Mouse (Mus musculus) B cell, adult 2 months (primary cell): Measurements from ENCODE around the gene Gm9945.
A peak's percentile ranks its signal among the peaks of the same experiment; 100 is the strongest.

Source experiments
- DNase-seq, 2 experiments: peaks; one replicate each; pipeline ENCODE4 v3.0.0; 2022

Gm9945 gene

DNA sequence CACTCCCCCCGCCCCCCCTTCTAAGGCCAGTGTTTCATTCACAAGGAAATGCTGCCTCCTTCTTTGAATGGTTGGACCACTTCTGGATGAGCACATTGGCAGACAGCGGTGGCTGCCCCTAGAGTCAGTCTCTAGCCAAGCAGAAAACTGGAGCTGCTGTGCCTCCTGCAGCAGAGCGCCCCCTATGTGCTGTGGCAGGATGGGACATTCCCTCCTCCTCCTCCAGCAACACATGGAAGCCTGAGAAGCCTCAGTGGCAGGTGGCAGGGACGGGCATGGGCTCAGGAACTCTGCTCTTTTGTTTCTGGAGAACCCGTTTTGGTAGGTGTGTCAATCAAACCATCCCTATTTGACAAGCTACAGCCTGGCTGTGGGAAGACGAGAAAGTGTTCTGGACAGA, 44.9 kb downstream of the Gm9945 start:
- peak in 1 of 2 experiments; percentile 7 for DNase-seq

DNA sequence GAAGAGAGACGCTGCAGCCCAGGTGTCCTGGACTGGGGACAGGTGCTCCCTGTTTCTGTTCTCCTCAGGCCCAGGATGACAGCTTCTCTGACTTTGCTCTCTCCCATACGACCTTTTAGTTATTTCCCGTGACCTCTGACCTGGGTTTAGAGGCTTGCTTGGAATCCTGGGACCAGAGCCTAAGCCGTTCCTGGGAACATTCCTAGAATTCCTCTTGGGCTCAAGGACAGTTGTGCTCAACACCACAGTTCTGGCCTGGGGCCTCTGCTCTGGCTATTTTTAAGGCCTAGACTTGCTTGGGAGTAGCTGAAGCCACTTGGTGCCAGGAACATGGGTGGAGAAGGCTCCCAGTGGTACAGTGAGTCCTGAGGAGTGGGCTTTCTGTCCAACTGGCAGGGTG, 45.5 kb downstream of the Gm9945 start:
- DNase-seq, result no peak

DNA sequence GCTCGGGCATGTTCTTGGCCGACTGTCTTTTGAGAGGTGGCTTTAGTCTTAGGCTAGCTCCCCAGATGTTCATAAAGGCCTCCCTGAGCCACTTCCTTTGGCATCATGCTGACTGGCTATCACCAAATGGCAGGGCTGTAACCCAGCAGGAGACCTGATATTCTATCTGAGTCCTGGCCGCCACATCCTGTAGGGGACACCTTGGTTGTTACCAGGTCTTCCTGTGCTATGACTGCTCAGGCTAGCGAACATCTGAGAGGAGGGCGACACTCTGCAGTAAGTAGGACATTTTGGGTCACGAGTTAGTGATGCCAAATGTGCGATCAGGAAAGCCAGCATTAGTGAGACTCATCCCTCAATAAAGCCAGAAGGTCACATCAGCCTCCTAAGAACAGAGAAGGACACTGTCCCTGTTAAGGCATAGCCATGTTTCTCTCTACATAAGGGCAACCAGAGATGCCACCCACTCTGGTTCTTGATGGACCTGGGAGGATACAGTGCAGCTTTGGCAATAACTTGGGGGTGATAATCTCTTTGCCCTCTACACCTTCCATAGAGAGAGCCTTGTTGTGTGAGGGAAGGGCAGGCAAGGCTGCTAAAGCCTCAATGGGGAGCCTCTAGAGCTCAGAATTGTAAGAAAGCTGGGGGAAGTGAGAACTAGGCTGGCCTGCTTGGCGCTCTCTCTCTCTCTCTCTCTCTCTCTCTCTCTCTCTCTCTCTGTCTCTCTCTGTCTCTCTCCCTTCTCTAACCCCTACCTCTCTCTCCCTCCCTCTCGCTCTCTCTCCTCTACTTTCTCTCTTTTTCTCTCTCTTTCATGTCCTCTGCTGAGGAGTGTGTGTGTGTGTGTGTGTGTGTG, 48.7 kb downstream of the Gm9945 start:
- DNase-seq, result no peak

DNA sequence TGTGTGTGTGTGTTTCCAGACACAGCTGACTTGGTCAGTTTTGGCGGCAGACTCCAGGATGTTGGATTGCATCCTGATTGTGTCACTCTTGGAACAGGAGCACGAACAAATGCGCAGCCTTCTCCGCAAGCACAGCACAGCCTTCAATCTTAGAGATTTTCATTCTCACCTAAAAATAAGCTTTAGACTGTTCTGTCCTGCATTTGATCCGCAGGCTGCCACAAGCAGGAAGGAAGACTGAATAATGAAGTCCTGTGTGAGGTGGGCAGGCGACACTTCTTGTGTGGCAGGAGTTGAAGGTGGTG, 49.2 kb downstream of the Gm9945 start:
- no peak for DNase-seq

DNA sequence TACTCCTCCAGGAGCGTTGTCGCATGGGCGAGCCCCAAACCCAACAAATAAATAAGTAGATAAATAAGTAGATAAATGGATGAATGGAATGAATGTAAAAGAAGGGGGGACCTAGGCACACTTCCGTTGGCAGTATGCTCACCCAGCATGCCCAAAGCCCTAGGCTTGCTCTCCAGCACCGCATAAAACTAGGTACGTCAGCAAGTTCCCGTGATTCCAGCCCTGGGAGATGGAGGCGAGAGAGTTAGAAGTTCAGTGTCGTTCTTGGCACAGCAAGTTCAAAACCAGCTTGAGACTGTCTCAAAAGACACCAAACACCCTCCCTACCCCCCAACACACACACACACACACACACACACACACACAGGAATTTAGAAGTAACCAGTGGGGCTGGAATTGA, 50.0 kb downstream of the Gm9945 start:
- no peak for DNase-seq
